Mouse (Mus musculus): ENCODE data around the gene Epop.
A peak's percentile ranks its signal among the peaks of the same experiment; 100 is the strongest.

Gene Epop

GRCm38 (mm10) chr11:97627556-97628302, 1.8 kb downstream of the Epop start:
- DNase-seq, result no peak

GRCm38 (mm10) chr11:97626850-97627249, 2.7 kb downstream of the Epop start:
- no peak for DNase-seq

DNA sequence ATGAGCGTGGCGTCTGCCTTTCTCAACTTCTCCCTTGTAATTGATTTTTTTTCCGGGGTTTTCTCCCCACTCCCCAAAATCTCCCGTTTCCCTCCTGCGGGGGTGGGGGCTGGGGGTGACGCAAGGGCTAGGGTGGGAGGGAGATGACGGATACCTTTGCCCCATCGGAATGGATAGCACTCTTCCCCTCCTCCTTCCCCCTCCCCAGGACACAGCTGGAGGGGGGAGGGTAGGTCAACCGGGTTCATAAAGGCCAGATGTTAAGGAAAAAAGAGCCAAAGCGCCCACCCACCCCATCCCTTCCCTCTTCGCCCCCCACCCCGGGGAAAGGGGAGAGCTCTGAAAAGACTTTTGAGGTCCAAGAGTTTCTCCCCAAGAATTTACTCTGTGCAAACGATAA, 3.1 kb downstream of the Epop start:
- no peak for DNase-seq

DNA sequence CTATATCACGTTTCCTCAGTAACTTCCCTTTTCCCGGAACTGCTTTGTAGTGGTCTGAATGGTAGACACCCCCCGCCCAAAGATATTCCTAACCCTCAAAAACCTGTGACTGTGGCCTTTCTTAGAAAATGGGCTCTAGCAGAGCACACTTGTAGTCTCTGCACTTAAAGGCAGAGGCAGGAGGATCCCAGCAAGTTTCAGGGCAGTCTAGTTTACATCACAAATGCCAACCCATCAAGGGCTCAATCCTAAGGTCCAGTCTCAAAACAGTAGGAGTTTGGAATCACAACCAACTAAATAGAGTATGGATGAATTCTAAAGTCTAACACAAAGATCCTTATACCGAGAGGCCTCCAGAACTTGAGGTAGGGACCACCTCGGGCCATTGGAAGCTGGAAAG, 4.0 kb downstream of the Epop start:
- no peak for DNase-seq

DNA sequence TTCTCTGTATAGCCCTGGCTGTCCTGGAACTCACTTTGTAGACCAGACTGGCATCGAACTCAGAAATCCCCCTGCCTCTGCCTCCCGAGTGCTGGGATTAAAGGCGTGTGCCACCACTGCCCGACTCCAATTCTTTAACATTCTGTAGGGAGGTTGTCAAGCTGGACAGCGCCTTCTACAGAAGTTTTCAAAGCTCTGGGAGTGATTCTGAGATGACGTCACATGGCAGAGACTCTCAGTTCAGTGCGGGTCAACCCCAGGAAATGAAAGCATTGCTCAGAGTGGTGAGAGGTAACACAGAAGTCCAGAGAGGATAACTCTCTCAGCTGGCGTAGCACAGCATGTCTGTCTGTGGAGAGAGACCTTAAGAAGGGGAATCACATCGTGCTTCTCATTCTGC, 6.3 kb downstream of the Epop start:
- no peak for DNase-seq

GRCm38 (mm10) chr11:97622440-97622839, 7.1 kb downstream of the Epop start:
- DNase-seq, result peak; percentile 57 to 61

GRCm38 (mm10) chr11:97619391-97619795, 10.1 kb downstream of the Epop start:
- DNase-seq, result peak; percentile 14 to 19

DNA sequence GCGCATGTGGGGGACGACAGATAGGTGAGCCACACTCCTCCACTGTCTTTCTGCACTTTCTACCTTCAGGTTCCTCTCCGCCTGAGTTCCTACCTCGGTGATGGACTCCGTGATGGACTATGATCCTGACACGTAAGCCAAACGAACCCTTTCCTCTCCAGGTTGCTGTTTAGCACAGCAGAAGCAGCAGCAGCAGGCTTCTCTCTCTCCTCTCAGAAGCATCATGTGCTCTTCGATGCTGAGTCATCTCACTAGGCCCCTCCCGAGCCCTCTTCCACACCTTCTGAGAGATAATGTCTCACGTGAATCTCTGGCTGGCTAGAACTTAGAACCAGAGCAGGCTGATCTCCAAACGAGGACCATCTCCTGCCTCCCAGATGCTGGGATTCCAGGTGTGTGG, 11.1 kb downstream of the Epop start:
- no peak for DNase-seq

GRCm38 (mm10) chr11:97615276-97615675, 14.2 kb downstream of the Epop start:
- no peak for DNase-seq

DNA sequence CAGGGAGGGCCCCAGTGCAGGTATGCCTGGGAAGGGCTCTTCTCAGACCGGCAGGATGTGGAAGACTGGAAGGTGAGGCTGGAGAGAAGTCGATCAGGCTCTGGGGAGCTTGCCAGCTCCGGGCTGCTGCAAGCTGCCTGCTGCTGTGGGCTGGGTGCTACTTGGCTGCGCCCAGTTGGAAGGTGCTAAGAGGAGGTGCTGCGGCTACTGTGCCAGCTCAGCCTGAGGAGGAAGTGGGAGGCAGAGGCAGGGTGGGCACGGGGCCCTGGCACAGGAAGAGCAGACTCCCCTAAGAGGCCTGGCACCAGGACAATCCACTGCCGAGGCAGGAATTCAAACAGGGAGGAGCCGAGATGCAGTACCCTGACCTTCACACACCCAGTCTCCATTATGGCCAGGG, 18.4 kb downstream of the Epop start:
- no peak for DNase-seq

DNA sequence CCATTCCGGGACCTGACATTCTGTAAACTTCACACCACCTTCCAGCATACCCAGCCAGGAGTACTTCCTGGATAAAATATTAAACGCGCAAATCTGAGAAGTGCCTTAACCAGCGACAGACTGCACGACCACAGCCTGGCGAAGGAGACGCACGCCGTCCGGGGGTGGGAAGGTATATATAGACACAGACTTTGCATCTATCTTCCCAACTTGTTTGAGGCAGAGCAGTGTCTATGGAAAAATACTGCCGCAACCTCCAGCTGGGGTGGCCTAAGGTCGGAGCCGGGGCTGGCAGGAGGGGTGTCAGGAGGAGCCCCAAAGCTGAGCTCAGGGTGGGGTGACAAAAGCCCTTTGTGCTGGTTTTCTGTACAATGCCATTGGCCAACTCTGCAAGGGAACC, 19.8 kb downstream of the Epop start:
- no peak for DNase-seq

DNA sequence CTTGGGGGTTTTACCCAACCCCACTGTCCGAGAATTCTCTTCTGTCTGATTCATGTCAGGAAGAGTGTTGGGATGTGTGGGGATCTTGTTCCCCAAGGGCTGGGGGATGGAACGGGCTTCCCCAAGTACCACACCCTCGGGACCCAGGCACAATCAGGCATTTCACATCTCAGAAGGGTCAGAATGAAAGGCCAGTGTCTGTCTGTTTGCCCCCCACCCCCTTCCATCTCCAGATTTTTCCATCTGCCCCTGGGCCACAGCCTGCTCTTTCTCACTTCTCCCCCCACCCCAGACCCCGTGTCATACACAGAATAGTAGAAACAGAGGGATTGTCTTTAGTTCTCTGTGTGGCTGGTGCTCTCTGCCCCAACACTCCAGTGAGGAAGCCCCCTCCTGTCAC, 20.6 kb downstream of the Epop start:
- no peak for DNase-seq

GRCm38 (mm10) chr11:97607056-97607725, 22.3 kb downstream of the Epop start:
- no peak for DNase-seq

DNA sequence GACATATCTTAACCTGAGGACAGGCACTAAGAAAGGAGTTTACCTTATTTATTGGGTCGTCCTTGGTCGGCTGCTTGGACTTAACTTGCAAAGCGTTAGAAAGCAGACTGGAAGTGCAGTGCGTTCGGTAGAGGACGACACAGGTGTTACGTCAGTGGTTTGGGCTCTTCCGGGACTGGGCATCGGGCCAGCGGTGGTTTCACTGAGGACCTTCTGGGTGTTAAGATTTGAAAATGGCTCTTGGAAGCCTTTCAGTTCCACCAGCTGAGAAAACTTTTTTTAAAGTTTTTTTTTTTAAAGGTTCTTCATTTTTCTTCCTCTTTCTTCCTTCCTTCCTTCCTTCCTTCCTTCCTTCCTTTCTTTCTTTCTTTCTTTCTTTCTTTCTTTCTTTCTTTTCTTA, 25.6 kb downstream of the Epop start:
- DNase-seq, result no peak

DNA sequence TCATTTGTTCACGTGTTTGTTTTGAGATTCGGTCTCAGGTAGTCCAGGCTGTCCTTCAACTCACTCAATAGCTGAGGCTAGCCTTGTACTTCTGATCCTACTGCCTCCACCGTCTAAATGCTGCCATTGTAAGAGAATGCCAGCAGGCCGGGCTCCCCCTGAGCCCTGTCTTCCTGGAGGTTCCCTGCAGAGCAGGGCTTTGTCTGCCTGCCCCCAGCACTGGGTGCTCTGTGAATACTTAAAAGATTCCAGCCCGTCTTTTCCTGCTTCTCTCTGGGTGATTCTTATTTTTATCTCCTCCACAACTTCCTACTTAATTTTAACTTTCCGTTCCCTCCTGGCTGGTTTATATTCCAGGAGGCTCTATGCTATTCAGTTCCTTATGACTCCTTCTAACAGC, 27.3 kb downstream of the Epop start:
- no peak for DNase-seq

- DNase-seq, result no peak
These were observed 30.4 kb downstream of the Epop start for GRCm38 (mm10) chr11:97599104-97599503.

- DNase-seq, result no peak
These were observed 31.4 kb downstream of the Epop start for GRCm38 (mm10) chr11:97597945-97598691.

DNA sequence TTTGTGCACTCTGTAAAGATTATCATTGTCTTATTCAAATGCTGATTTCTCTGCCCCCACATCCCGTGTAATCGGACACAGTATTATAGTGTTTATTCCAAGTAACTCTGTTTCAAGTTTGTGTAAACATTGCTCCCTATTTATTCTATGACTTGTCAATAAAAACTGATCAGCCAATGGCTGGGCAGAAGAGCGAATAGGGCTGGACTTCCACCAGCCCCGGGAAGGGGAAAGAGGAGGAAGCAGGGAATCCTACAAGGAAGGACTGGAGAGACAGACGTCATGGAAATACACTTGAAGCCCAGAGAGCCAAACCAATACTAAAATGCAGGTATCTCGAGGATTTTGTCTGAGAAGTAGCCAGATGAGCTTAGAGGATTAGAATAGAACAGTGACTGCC, 35.4 kb downstream of the Epop start:
- DNase-seq, result no peak

- no peak for DNase-seq
These were observed 37.6 kb downstream of the Epop start for GRCm38 (mm10) chr11:97591910-97592309.

DNA sequence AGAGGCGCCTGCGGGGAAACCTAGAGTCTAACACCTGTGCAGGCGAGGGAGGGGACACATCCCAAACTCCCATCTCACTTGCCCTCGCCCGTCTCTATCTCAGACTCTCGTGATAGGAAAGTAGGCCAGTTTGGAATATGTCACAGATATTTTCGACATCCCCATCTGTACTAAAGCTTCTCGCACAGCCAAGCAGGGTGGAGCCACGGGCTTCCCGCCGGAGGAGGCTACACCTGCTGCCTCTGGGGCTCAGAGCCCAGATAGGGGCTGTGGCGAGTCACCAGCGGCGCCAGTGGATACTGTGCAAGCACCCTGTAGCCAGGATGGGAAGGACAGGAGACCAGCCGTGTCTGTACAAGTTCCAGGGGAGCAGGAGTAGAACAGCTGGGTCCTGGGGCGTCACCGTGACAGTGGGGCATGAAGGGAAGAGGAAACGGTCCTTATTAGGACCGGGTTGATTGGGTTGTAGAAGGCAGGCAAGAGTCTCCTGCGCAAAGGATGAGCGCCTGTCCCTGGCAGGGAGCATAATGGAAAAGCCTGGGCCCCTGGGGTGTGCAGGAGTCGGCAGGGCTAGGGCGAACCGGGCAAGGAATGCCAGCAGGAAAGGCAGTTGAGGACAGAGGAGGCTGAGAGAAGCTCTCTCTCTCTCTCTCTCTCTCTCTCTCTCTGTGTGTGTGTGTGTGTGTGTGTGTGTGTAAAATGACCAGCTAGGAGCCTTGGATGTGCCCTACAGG, 39.1 kb downstream of the Epop start:
- no peak for DNase-seq

- DNase-seq, result no peak
These were observed 40.3 kb downstream of the Epop start for GRCm38 (mm10) chr11:97589216-97589615.

- no peak for DNase-seq
These were observed 43.6 kb downstream of the Epop start for GRCm38 (mm10) chr11:97585932-97586331.

- DNase-seq, result no peak
These were observed 45.0 kb downstream of the Epop start for GRCm38 (mm10) chr11:97584476-97584875.
